Mouse (Mus musculus) lung, postnatal 0 days (tissue): Measurements from ENCODE around the gene Scn5a.

Source experiments
- CTCF ChIP-seq: IDR thresholded peaks from 2 replicates; pipeline ENCODE4 v1.5.1; 2016; ENCODE audit warnings: antibody characterized with exemption, mild to moderate bottlenecking
- EP300 ChIP-seq: IDR thresholded peaks from 2 replicates; pipeline ENCODE4 v1.6.1; 2016; ENCODE audit warnings: antibody characterized with exemption, mild to moderate bottlenecking, control low read depth

DNA sequence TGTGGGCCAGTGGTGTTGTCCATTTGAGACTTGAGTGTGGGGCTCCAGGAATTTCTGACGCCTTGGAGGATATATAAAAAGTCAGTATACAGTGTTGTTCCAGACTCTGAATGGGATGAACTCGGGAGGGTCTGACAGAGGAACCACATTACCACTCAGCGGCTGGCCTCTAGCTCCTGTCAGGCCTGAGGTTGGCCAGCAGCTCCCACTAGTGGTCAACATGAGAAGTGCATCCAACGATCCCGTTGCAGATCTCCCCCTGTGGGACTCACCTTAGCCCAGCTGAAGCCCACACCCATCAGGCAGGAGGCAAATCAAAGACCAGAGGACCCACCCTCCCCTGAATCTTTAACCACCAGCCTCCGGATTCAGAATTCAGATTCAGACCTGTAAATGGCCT is 1.9 kb upstream of the Scn5a start:
- peak; percentile 99 for TF ChIP-seq CTCF
- no peak for TF ChIP-seq EP300
